Mouse (Mus musculus) urinary bladder, postnatal 10 days (tissue): ENCODE measurements around the gene Adgrg7.

Experiments
- DNase-seq: peaks from one replicate; pipeline ENCODE4 v3.0.0; 2022; ENCODE audit warnings: low spot score

Gene Adgrg7

GRCm38 (mm10) chr16:56795481-56796139, at the start of gene Adgrg7:
TSS of gene Adgrg7 (minus strand) at chr16:56795855.
- no peak for DNase-seq

- no peak for DNase-seq
Observed at GRCm38 (mm10) chr16:56842988-56843387, 47.3 kb upstream of the Adgrg7 start.

GRCm38 (mm10) chr16:56833312-56833711, 37.7 kb upstream of the Adgrg7 start:
- DNase-seq: no peak

- DNase-seq: no peak
Observed at GRCm38 (mm10) chr16:56831986-56832385, 36.3 kb upstream of the Adgrg7 start.

- DNase-seq: no peak
Observed at GRCm38 (mm10) chr16:56801370-56802109, 5.9 kb upstream of the Adgrg7 start.

GRCm38 (mm10) chr16:56800946-56801345, 5.3 kb upstream of the Adgrg7 start:
- DNase-seq: no peak

- DNase-seq: no peak
Observed at GRCm38 (mm10) chr16:56800469-56800868, 4.8 kb upstream of the Adgrg7 start.

GRCm38 (mm10) chr16:56799541-56800029, 3.9 kb upstream of the Adgrg7 start:
- no peak for DNase-seq

GRCm38 (mm10) chr16:56798873-56799272, 3.2 kb upstream of the Adgrg7 start:
- DNase-seq: no peak

GRCm38 (mm10) chr16:56794383-56795144, 1.1 kb downstream of the Adgrg7 start:
- DNase-seq: no peak

GRCm38 (mm10) chr16:56793778-56794177, 1.9 kb downstream of the Adgrg7 start:
- no peak for DNase-seq

GRCm38 (mm10) chr16:56785943-56786342, 9.7 kb downstream of the Adgrg7 start:
- no peak for DNase-seq

- no peak for DNase-seq
Observed at GRCm38 (mm10) chr16:56771163-56772105, 24.2 kb downstream of the Adgrg7 start.

- no peak for DNase-seq
Observed at GRCm38 (mm10) chr16:56729060-56729459, 66.6 kb downstream of the Adgrg7 start.

- no peak for DNase-seq
Observed at GRCm38 (mm10) chr16:56724927-56725326, 70.7 kb downstream of the Adgrg7 start.

- no peak for DNase-seq
Observed at GRCm38 (mm10) chr16:56722357-56722756, 73.3 kb downstream of the Adgrg7 start.

GRCm38 (mm10) chr16:56719031-56719430, 76.6 kb downstream of the Adgrg7 start:
- no peak for DNase-seq

- peak; percentile 97 for DNase-seq
Observed at GRCm38 (mm10) chr16:56717224-56718200, 78.1 kb downstream of the Adgrg7 start, which contains the start of gene Tfg. TSS of gene Tfg (minus strand) at chr16:56717450.

- no peak for DNase-seq
Observed at GRCm38 (mm10) chr16:56716557-56717179, 79.0 kb downstream of the Adgrg7 start.

- DNase-seq: no peak
Observed at GRCm38 (mm10) chr16:56715608-56716007, 80.0 kb downstream of the Adgrg7 start.
